Mouse (Mus musculus): Measurements from ENCODE around the gene Zc3h12a. TPM values are rescaled to one million over a fixed set of nuclear protein-coding genes. Genes with fewer than 3 reads are reported as not detected.

Zc3h12a gene
- total and polyA plus RNA-seq, 2 experiments from 2014 or later = 0.57 to 0.59 TPM

DNA sequence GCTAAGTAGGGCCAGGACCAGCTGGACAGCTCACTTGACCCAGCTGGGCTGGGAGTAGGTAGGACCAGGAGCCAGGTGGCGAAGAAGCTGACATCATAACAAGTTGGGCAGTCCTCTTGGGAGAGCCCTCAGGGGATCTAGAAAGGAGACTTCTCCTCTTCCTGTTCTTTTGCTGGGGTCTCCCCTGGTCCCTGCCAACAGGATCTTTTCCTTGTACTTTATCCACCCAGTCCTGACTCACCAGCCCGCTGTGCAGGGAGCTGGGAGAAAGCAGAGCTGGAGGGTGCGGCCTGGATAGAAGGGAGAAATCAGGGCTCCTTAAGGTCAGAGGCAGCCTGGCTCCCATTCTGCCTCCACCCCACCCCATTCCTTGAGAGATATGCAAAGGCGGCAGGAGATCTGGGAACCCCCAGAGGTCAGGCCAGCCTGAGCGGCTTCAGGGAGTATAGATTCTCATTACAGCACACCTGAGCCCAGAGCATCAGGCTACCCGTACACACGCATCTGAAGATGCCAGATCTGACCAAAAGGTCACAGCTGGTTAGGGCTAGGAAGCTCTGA is 2.2 kb downstream of the Zc3h12a start:
- Histone ChIP-seq H3K4me3 (ENCODE audit: low read depth, low read length) (no peak overlapping the region), H3K9me3 (replicated peaks; ENCODE audit: control insufficient read depth, low read length) (no peaks in the 10 kb centered on the region), H3K36me3 (replicated peaks; ENCODE audit: control insufficient read depth, insufficient read depth, low read length) (peaks cover 6% of the 10 kb centered on the region; the same call in 1 of the 2 replicates), H3K4me2 (ENCODE audit: low read depth, low read length) (no peak overlapping the region), H3K9ac (replicated peaks; ENCODE audit: low read depth, low read length) (no peak overlapping the region; the same call in 1 of the 2 replicates), H3K27me3 (ENCODE audit: control insufficient read depth, insufficient read depth, low read length) (no peaks in the 10 kb centered on the region), H3K27ac (ENCODE audit: low read depth) (peak overlapping the region; percentile 34; the same call in 1 of the 2 replicates), H3K4me1 (ENCODE audit: control insufficient read depth, insufficient read depth) (peaks cover 47% of the 10 kb centered on the region)
- TF ChIP-seq CTCF (IDR thresholded peaks at IDR 0.05; ENCODE audit: low read depth) (no peak), EP300 (IDR thresholded peaks at IDR 0.05; ENCODE audit: low read depth) (no peak)
- ATAC-seq (ENCODE audit: insufficient read depth, low read depth) = no peak
- WGBS = 81% methylated on average over 7 of the region's 7 CpGs
- DNase-seq (ENCODE audit: low spot score) = no peak

DNA sequence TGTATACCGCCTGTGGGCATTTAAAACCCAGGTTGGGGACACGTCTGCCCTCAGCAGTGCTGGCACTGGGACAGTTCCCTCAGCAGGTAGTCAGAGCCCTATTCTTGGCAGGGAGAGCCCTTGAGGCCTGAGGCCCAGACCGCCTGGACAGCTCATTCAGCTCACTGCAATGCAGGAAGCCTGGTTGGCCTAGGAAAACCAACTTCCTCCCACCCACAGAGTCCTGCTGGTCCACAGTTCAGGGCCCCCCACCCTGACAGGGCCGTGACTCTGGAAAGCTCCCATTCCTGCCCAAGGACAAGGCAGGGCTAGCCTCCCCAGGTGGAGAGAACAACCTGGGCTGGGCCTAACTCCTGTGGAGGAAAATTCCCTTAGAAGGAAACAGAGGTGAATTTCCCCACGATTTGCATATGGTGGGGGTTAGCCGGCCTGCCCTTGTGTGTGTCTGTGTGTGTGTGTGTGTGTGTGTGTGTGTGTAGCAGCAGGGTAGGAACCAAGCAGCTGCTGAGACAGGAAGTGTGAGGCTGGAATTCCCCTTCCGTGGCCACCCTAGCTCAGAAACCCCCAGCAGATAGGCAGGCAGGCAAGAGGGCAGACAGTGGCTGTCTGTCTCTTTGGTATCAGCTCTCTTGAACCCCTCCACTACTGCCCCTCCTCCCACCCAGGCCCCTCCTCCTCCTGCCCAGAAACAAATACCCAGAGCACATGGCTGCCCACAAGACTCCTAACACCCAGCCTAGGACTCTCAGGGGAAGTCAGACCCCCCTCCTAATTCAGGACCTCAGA is 3.0 kb downstream of the Zc3h12a start:
- no peak overlapping the region for H3K9ac ChIP-seq (replicated peaks; ENCODE audit: low read depth, low read length)
- no peak overlapping the region for H3K4me2 ChIP-seq (ENCODE audit: low read depth, low read length)

DNA sequence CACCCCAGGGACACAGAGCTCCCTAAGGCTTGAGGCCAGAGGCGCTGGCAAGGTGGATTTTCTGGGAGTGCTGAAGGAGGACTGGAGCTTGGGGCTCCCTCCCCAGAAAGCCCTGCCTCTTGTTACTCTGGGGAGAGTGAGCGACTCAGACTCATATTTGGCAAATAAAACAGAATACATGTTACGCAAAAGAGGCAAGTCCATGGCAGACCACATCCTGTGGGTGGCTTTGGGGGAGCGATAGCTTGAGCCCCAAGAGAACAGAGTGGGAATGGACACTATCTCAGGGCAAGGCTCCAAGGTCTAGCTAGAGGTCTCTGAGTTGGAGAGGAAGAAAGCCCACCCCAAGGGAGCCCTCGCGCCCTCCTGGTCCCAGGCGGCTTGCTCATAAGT is 4.4 kb downstream of the Zc3h12a start:
- peak overlapping the region; percentile 20; the same call in 1 of the 2 replicates for H3K9ac ChIP-seq (replicated peaks; ENCODE audit: low read depth, low read length)
- 66% methylated on average over 7 of the region's 7 CpGs for WGBS
- H3K9me3 ChIP-seq (replicated peaks; ENCODE audit: control insufficient read depth, low read length) = no peaks in the 10 kb centered on the region
- H3K4me3 ChIP-seq (ENCODE audit: low read depth, low read length) = no peak overlapping the region
- H3K27me3 ChIP-seq (ENCODE audit: control insufficient read depth, insufficient read depth, low read length) = no peaks in the 10 kb centered on the region
- TF ChIP-seq EP300 (IDR thresholded peaks at IDR 0.05; ENCODE audit: low read depth) = no peak
- no peak for TF ChIP-seq CTCF (IDR thresholded peaks at IDR 0.05; ENCODE audit: low read depth)
- H3K27ac ChIP-seq (ENCODE audit: low read depth) = peak overlapping the region; percentile 74
- H3K4me2 ChIP-seq (ENCODE audit: low read depth, low read length) = peak overlapping the region; percentile 24; the same call in 1 of the 2 replicates
- H3K36me3 ChIP-seq (replicated peaks; ENCODE audit: control insufficient read depth, insufficient read depth, low read length) = peaks cover 22% of the 10 kb centered on the region
- ATAC-seq (ENCODE audit: insufficient read depth, low read depth) = no peak
- H3K4me1 ChIP-seq (ENCODE audit: control insufficient read depth, insufficient read depth) = peaks cover 45% of the 10 kb centered on the region
- no peak for DNase-seq (ENCODE audit: low spot score)

More for the DNA sequence above, 3.0 kb downstream of the Zc3h12a start:
- peak overlapping the region; percentile 36 for H3K27ac ChIP-seq (ENCODE audit: low read depth)
- 35% methylated on average over 7 of the region's 7 CpGs for WGBS
- peaks cover 47% of the 10 kb centered on the region for H3K4me1 ChIP-seq (ENCODE audit: control insufficient read depth, insufficient read depth)
- ATAC-seq (ENCODE audit: insufficient read depth, low read depth) (no peak), DNase-seq (ENCODE audit: low spot score) (no peak)
- TF ChIP-seq CTCF (IDR thresholded peaks at IDR 0.05; ENCODE audit: low read depth) = no peak
- TF ChIP-seq EP300 (IDR thresholded peaks at IDR 0.05; ENCODE audit: low read depth) = no peak
- H3K36me3 ChIP-seq (replicated peaks; ENCODE audit: control insufficient read depth, insufficient read depth, low read length) = peaks cover 12% of the 10 kb centered on the region
- no peak overlapping the region for H3K4me3 ChIP-seq (ENCODE audit: low read depth, low read length)
- no peaks in the 10 kb centered on the region for H3K27me3 ChIP-seq (ENCODE audit: control insufficient read depth, insufficient read depth, low read length)
- H3K9me3 ChIP-seq (replicated peaks; ENCODE audit: control insufficient read depth, low read length) = no peaks in the 10 kb centered on the region

DNA sequence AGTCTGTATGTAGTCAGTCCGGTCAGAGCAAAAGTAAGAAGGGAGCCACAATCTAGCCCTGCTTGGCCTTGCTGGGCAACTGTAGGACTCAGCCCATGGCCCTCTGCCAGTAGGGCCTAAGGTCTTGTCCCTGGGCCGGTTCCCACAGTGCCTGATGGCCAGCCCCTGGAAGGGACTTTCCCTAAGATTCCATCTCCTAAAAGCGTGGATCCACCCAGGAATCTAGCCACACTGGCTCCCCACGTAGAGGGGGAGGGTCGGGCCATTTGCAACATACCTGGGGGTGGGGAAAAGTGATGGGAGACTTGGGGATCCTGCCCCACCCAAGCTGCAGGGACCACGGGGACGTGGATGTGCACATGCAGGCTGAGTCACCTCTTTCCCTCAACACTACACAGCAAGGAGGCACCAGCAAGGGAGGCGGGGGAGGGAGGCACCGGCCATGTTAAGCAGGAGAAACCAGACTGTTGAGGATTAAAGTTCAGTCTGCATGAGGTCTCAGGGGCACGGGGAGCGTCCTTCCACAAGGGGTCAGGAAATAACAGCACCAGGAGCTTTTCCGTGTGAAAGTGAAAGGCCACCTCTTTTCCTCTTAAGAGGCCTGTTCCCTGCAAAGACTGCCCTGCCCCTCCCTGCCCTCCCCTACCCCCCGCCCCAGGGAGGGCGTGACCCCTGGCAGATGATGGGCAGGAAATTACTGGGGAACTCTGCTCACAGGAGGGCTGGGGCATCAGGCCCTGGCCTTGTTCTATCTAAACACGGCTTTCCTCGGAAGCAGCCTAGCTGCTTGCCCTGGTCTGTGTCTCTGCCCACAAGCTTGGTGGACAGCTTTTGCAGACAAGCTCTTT is 5.0 kb downstream of the Zc3h12a start:
- Histone ChIP-seq H3K36me3 (replicated peaks; ENCODE audit: control insufficient read depth, insufficient read depth, low read length) (peaks cover 22% of the 10 kb centered on the region), H3K9ac (replicated peaks; ENCODE audit: low read depth, low read length) (peak overlapping the region; percentile 20; the same call in 1 of the 2 replicates), H3K4me2 (ENCODE audit: low read depth, low read length) (peak overlapping the region; percentile 24), H3K4me1 (ENCODE audit: control insufficient read depth, insufficient read depth) (peaks cover 40% of the 10 kb centered on the region), H3K27ac (ENCODE audit: low read depth) (peak overlapping the region; percentile 74), H3K9me3 (replicated peaks; ENCODE audit: control insufficient read depth, low read length) (no peaks in the 10 kb centered on the region), H3K4me3 (ENCODE audit: low read depth, low read length) (no peak overlapping the region), H3K27me3 (ENCODE audit: control insufficient read depth, insufficient read depth, low read length) (no peaks in the 10 kb centered on the region)
- TF ChIP-seq EP300 (IDR thresholded peaks at IDR 0.05; ENCODE audit: low read depth) (no peak), CTCF (IDR thresholded peaks at IDR 0.05; ENCODE audit: low read depth) (no peak)
- 26% methylated on average over 16 of the region's 16 CpGs for WGBS
- DNase-seq (ENCODE audit: low spot score) = peak; percentile 23
- no peak for ATAC-seq (ENCODE audit: insufficient read depth, low read depth)

DNA sequence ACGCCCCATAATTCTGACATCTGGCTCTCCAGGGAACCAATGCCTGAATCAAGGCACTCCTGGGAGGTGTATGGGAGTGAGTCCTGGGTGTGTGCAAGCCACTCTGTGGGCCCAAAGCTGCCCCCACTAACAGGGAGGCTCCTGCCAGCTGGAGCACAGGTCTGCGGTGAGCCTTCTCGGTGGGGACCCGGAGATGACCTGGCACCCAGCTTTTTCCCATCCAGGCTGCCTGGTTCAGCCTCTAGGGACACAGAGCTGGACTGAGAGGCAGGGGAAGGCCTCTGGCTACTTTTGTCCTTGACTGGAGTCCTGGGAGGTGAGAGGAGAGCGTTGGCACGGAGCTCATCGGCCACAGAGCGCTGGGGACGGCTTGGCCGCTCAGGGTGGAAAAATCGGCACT is 7.9 kb downstream of the Zc3h12a start:
- H3K36me3 ChIP-seq (replicated peaks; ENCODE audit: control insufficient read depth, insufficient read depth, low read length) = peaks cover 22% of the 10 kb centered on the region
- DNase-seq (ENCODE audit: low spot score) (no peak), ATAC-seq (ENCODE audit: insufficient read depth, low read depth) (no peak)
- no peak overlapping the region for H3K4me3 ChIP-seq (ENCODE audit: low read depth, low read length)
- no peaks in the 10 kb centered on the region for H3K27me3 ChIP-seq (ENCODE audit: control insufficient read depth, insufficient read depth, low read length)
- WGBS = 79% methylated on average over 11 of the region's 11 CpGs
- H3K9me3 ChIP-seq (replicated peaks; ENCODE audit: control insufficient read depth, low read length) = no peaks in the 10 kb centered on the region
- H3K4me1 ChIP-seq (ENCODE audit: control insufficient read depth, insufficient read depth) = peaks cover 17% of the 10 kb centered on the region
- no peak for TF ChIP-seq CTCF (IDR thresholded peaks at IDR 0.05; ENCODE audit: low read depth)
- TF ChIP-seq EP300 (IDR thresholded peaks at IDR 0.05; ENCODE audit: low read depth) = no peak
- H3K4me2 ChIP-seq (ENCODE audit: low read depth, low read length) = no peak overlapping the region
- no peak overlapping the region for H3K27ac ChIP-seq (ENCODE audit: low read depth)
- no peak overlapping the region for H3K9ac ChIP-seq (replicated peaks; ENCODE audit: low read depth, low read length)

Measured in heart, postnatal 0 days (tissue).